Mouse (Mus musculus) intestine, postnatal 0 days (tissue): ENCODE measurements around the gene Gpc4. TPM values are rescaled to one million over a fixed set of nuclear protein-coding genes. Genes with fewer than 3 reads are reported as not detected.
A peak's percentile ranks its signal among the peaks of the same experiment; 100 is the strongest.

Experiments used
- ATAC-seq: fragments of 200-750 bp; cut with Nextera tagmentation; 2 replicates; pipeline ENCODE4 v1.8.0; 2017; ENCODE audit warnings: mild to moderate bottlenecking, moderate TSS enrichment, moderate library complexity
- H3K27ac ChIP-seq: fragments of 300-500 bp; sonication (generic); 2 replicates; pipeline ENCODE4 v1.5.1; 2014; ENCODE audit warnings: mild to moderate bottlenecking, low read depth, low read length, moderate library complexity
- H3K27me3 ChIP-seq: fragments of 300-500 bp; sonication (generic); replicated peaks from 2 replicates; pipeline ENCODE4 v1.6.1; 2014; ENCODE audit warnings: low read length, mixed read lengths; ENCODE audit not compliant: control insufficient read depth, insufficient read depth
- H3K36me3 ChIP-seq: fragments of 300-500 bp; sonication (generic); 2 replicates; pipeline ENCODE4 v1.6.1; 2014; ENCODE audit warnings: mild to moderate bottlenecking, moderate library complexity; ENCODE audit not compliant: control insufficient read depth, insufficient read depth
- H3K4me1 ChIP-seq: fragments of 300-500 bp; sonication (generic); replicated peaks from 2 replicates; pipeline ENCODE4 v1.6.1; 2014; ENCODE audit warnings: antibody characterized with exemption, low read length, mixed read lengths; ENCODE audit not compliant: control insufficient read depth, insufficient read depth
- H3K4me2 ChIP-seq: fragments of 300-500 bp; sonication (generic); replicated peaks from 2 replicates; pipeline ENCODE4 v1.6.1; 2014; ENCODE audit warnings: low read depth, mild to moderate bottlenecking, moderate library complexity
- H3K4me3 ChIP-seq: fragments of 300-500 bp; sonication (generic); 2 replicates; pipeline ENCODE4 v1.5.1; 2014; ENCODE audit warnings: low read depth, low read length
- H3K9ac ChIP-seq: fragments of 300-500 bp; sonication (generic); 2 replicates; pipeline ENCODE4 v1.6.1; 2014; ENCODE audit warnings: mild to moderate bottlenecking, low read depth, low read length
- H3K9me3 ChIP-seq: fragments of 300-500 bp; sonication (generic); 2 replicates; pipeline ENCODE4 v1.6.1; 2016; ENCODE audit warnings: mixed run types; ENCODE audit not compliant: control insufficient read depth
- CTCF ChIP-seq: sonication (generic); IDR thresholded peaks from 2 replicates; pipeline ENCODE4 v1.5.1; 2016; ENCODE audit warnings: low read depth, mild to moderate bottlenecking, control low read depth, antibody characterized with exemption, moderate library complexity
- WGBS: fragments of 180-500 bp; shearing (Covaris S2); extraction: QIAGEN DNeasy Blood & Tissue Kit; methylation state at CpG from one replicate; pipeline ENCODE4 v1.1.7; 2014; 5-methylcytosine and 5-hydroxymethylcytosine counted together
- polyA plus RNA-seq: library from polyadenylated mRNA; unstranded; fragments of >200 nt; fragmentation: Nextera tagmentation; extraction: Ambion mirVana; gene quantifications from 2 replicates; pipeline ENCODE4 v1.2.1, GENCODE M21; 2015

Gene Gpc4
- polyA plus RNA-seq = 21.2 and 21.6 TPM in 2 replicates

GRCm38 (mm10) chrX:52164738-52165554, at the start of gene Gpc4:
Gene Gpc4 (minus strand): TSS chrX:52165252.
- 26% methylated on average over 57 of the region's 76 CpGs for WGBS
- peak; percentile 44 for TF ChIP-seq CTCF
- H3K4me2 ChIP-seq = peak within 1 kb of the TSS; percentile 81

GRCm38 (mm10) chrX:52212846-52213245, 47.8 kb upstream of the Gpc4 start:
- TF ChIP-seq CTCF = no peak
- Histone ChIP-seq H3K9ac (no peak overlapping the region), H3K4me2 (no peak overlapping the region), H3K4me3 (no peak overlapping the region), H3K27me3 (no peaks in the 10 kb centered on the region), H3K9me3 (no peaks in the 10 kb centered on the region), H3K4me1 (no peaks in the 10 kb centered on the region), H3K36me3 (no peaks in the 10 kb centered on the region), H3K27ac (no peak overlapping the region)
- no peak for ATAC-seq
- WGBS = 63% methylated on average over 4 of the region's 4 CpGs

More at GRCm38 (mm10) chrX:52164738-52165554, at the start of gene Gpc4:
- Histone ChIP-seq H3K27me3 (no peaks in the 10 kb centered on the region), H3K9ac (peak within 1 kb of the TSS; percentile 56), H3K4me1 (no peaks in the 10 kb centered on the region), H3K36me3 (no peaks in the 10 kb centered on the region), H3K27ac (peak within 1 kb of the TSS; percentile 35; the same call in 1 of the 2 replicates), H3K4me3 (peak within 1 kb of the TSS; percentile 54), H3K9me3 (no peaks in the 10 kb centered on the region)
- ATAC-seq = peak; percentile 91

- ATAC-seq = no peak
- Histone ChIP-seq H3K9ac (no peak overlapping the region), H3K27ac (no peak overlapping the region), H3K4me2 (no peak overlapping the region), H3K4me3 (no peak overlapping the region), H3K9me3 (no peaks in the 10 kb centered on the region), H3K27me3 (no peaks in the 10 kb centered on the region), H3K36me3 (no peaks in the 10 kb centered on the region), H3K4me1 (no peaks in the 10 kb centered on the region)
- TF ChIP-seq CTCF = no peak
- 41% methylated on average over 6 of the region's 6 CpGs for WGBS
Measured at GRCm38 (mm10) chrX:52199836-52200235, 34.8 kb upstream of the Gpc4 start.

GRCm38 (mm10) chrX:52193311-52193968, 28.4 kb upstream of the Gpc4 start:
- ATAC-seq = no peak
- Histone ChIP-seq H3K4me1 (no peaks in the 10 kb centered on the region), H3K9ac (no peak overlapping the region), H3K4me2 (no peak overlapping the region), H3K9me3 (no peaks in the 10 kb centered on the region), H3K36me3 (no peaks in the 10 kb centered on the region), H3K4me3 (no peak overlapping the region), H3K27me3 (no peaks in the 10 kb centered on the region), H3K27ac (no peak overlapping the region)
- no peak for TF ChIP-seq CTCF
- 37% methylated on average over 4 of the region's 4 CpGs for WGBS

GRCm38 (mm10) chrX:52189094-52189493, 24.0 kb upstream of the Gpc4 start:
- H3K27me3 ChIP-seq = no peaks in the 10 kb centered on the region
- WGBS = 38% methylated on average over 4 of the region's 4 CpGs
- no peak for ATAC-seq

More at GRCm38 (mm10) chrX:52189094-52189493, 24.0 kb upstream of the Gpc4 start:
- Histone ChIP-seq H3K4me2 (no peak overlapping the region), H3K9ac (no peak overlapping the region), H3K4me3 (no peak overlapping the region), H3K9me3 (no peaks in the 10 kb centered on the region), H3K27ac (no peak overlapping the region), H3K36me3 (no peaks in the 10 kb centered on the region), H3K4me1 (no peaks in the 10 kb centered on the region)
- no peak for TF ChIP-seq CTCF
